Mouse (Mus musculus): ENCODE results near the gene Slc30a1.

- TF ChIP-seq CTCF (IDR thresholded peaks at IDR 0.05; ENCODE audit: borderline replicate concordance, control insufficient read depth, extremely low read depth, insufficient read depth, low read length, poor library complexity) (no peak), POLR2A (IDR thresholded peaks at IDR 0.05; ENCODE audit: control insufficient read depth, extremely low read depth, insufficient read depth, low read length, poor library complexity) (peak; percentile 65; the same call in 1 of the 2 replicates)
These were observed at the start of gene Slc30a1 for GRCm38 (mm10) chr1:191906571-191907430.

Measured in thymus, adult 2 months (tissue).